Mouse (Mus musculus) hindbrain, embryonic 11.5 days (tissue): ENCODE data around the gene Tenm2. TPM values are rescaled to one million over a fixed set of nuclear protein-coding genes. Genes with fewer than 3 reads are reported as not detected.

Experiments used
- ATAC-seq: fragments of 200-750 bp; cut with Nextera tagmentation; 2 replicates; pipeline ENCODE4 v1.8.0; 2017; ENCODE audit warnings: mild to moderate bottlenecking, moderate TSS enrichment, moderate library complexity; ENCODE audit not compliant: low FRiP score
- DNase-seq: peaks from one replicate; pipeline ENCODE4 v3.0.0-alpha.2; 2015; ENCODE audit warnings: low spot score
- H3K27ac ChIP-seq: fragments of 300-500 bp; sonication (generic); 2 replicates; pipeline ENCODE4 v1.5.1; 2014; ENCODE audit warnings: mild to moderate bottlenecking, low read depth, low read length
- H3K27me3 ChIP-seq: fragments of 300-500 bp; sonication (generic); 2 replicates; pipeline ENCODE4 v1.6.1; 2014; ENCODE audit warnings: mild to moderate bottlenecking, low read length, moderate library complexity, mixed read lengths; ENCODE audit not compliant: control insufficient read depth, insufficient read depth
- H3K36me3 ChIP-seq: fragments of 300-500 bp; sonication (generic); 2 replicates; pipeline ENCODE4 v1.6.1; 2014; ENCODE audit warnings: mild to moderate bottlenecking, low read length, moderate library complexity, mixed read lengths; ENCODE audit not compliant: control insufficient read depth, insufficient read depth
- H3K4me1 ChIP-seq: fragments of 300-500 bp; sonication (generic); replicated peaks from 2 replicates; pipeline ENCODE4 v1.6.1; 2014; ENCODE audit warnings: low read length, mixed read lengths; ENCODE audit not compliant: control insufficient read depth, insufficient read depth
- H3K4me2 ChIP-seq: fragments of 300-500 bp; sonication (generic); replicated peaks from 2 replicates; pipeline ENCODE4 v1.6.1; 2014; ENCODE audit warnings: mild to moderate bottlenecking, low read depth, low read length
- H3K4me3 ChIP-seq: fragments of 300-500 bp; sonication (generic); 2 replicates; pipeline ENCODE4 v1.5.1; 2014; ENCODE audit warnings: low read depth, low read length
- H3K9ac ChIP-seq: fragments of 300-500 bp; sonication (generic); 2 replicates; pipeline ENCODE4 v1.6.1; 2014; ENCODE audit warnings: low read depth, low read length
- H3K9me3 ChIP-seq: fragments of 300-500 bp; sonication (generic); 2 replicates; pipeline ENCODE4 v1.6.1; 2016; ENCODE audit warnings: low read length; ENCODE audit not compliant: control insufficient read depth
- WGBS: fragments of 180-500 bp; shearing (Covaris S2); extraction: QIAGEN DNeasy Blood & Tissue Kit; methylation state at CpG from one replicate; pipeline ENCODE4 v1.1.7; 2014; 5-methylcytosine and 5-hydroxymethylcytosine counted together
- polyA plus RNA-seq: library from polyadenylated mRNA; unstranded; fragments of >200 nt; fragmentation: Nextera tagmentation; extraction: Ambion mirVana; gene quantifications from 2 replicates; pipeline ENCODE4 v1.2.1, GENCODE M21; 2014

Tenm2 gene
- polyA plus RNA-seq, 1 experiment from 2014 or later, result 9.0 TPM

DNA sequence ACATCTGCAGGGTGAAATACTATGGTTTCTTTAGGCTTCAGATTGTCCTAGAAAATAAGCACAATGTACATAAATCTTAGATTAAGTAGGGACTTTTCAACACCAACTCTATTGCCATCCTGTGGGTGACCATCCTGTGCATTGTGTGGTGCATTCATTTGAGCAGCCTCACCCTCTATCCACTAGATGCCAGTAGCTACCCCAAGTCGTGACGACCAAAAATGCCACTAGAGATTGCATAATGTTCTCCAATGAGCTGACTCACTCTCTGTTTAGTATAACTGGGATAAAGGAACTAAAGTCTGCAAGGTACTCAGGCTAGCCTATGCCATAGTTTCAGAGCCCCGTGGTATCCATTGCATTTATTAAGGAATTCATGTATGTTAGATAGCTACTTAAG, 543.1 kb downstream of the Tenm2 start:
- no peak overlapping the region for H3K4me3 ChIP-seq
- peaks cover 5% of the 10 kb centered on the region; the same call in 1 of the 2 replicates for H3K4me1 ChIP-seq
- no peaks in the 10 kb centered on the region for H3K27me3 ChIP-seq
- ATAC-seq, result no peak
- H3K27ac ChIP-seq, result no peak overlapping the region
- no peak overlapping the region for H3K4me2 ChIP-seq
- H3K36me3 ChIP-seq, result no peaks in the 10 kb centered on the region
- 85% methylated on average over 3 of the region's 3 CpGs for WGBS
- H3K9ac ChIP-seq, result no peak overlapping the region
- no peak for DNase-seq
- H3K9me3 ChIP-seq, result no peaks in the 10 kb centered on the region

DNA sequence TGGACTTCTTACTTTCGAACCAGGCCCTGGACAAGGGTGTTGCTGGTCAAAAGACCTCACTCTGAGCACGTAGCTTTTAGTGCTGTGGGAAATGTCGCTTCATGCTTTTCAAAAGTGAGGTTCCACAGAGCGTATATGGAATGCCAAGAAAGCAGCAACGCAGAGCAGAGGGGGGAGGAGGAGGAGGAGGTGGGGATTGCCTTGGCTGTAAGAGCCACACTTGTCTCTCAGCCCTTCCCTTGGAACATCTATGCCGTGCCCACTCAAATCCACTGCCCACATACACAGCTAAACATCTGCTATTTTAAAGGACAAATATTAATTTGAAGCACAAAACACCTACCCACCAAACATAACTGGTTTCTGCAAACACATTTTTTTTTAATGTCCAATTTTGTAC, 544.9 kb downstream of the Tenm2 start:
- DNase-seq (no peak), ATAC-seq (no peak)
- Histone ChIP-seq H3K36me3 (no peaks in the 10 kb centered on the region), H3K4me3 (no peak overlapping the region), H3K9ac (no peak overlapping the region), H3K4me1 (no peaks in the 10 kb centered on the region), H3K9me3 (no peaks in the 10 kb centered on the region), H3K4me2 (no peak overlapping the region), H3K27ac (no peak overlapping the region), H3K27me3 (no peaks in the 10 kb centered on the region)
- WGBS, result 73% methylated on average over 6 of the region's 6 CpGs

DNA sequence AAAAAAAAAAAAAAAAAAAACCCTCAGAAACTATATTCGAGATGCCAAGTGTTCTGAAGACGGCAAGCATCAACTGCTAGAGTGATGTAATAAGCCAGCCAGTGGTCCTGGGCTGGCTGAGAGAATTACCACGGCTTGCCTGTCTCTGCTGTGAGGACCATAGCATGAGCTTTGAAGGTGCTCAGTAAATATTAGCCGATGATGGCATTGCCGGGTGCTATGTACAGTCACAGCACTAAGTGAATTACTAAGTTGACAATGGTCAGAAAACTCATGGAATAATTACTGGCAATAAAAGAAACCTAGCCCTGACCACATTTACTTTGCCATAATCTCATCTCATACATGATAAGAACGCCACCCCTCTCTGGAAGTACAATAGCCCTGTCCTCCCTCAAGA, 549.5 kb downstream of the Tenm2 start:
- no peaks in the 10 kb centered on the region for H3K4me1 ChIP-seq
- H3K4me2 ChIP-seq, result no peak overlapping the region
- no peak for DNase-seq
- no peaks in the 10 kb centered on the region for H3K27me3 ChIP-seq
- H3K27ac ChIP-seq, result no peak overlapping the region
- H3K4me3 ChIP-seq, result no peak overlapping the region
- H3K36me3 ChIP-seq, result no peaks in the 10 kb centered on the region
- H3K9ac ChIP-seq, result no peak overlapping the region
- 81% methylated on average over 6 of the region's 6 CpGs for WGBS
- H3K9me3 ChIP-seq, result no peaks in the 10 kb centered on the region
- no peak for ATAC-seq

DNA sequence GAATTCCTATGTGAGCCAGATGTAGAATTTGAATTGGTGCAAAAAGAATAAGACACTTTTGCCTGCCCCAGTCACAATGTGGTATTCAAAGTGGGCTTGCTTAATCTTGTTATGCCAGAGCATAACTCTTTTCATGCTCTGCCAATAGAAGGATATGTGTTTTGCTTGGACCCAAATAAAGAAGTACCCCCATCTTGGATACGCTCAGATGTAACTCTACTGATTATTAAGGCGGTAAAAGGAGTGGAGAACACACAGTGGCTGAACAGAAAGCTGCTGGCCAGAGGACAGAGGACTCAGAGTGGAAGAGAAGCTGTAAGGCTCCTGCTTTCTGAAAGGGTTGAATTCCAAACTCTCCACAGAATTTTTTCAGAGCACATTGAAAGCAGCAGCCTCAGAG, 556.4 kb downstream of the Tenm2 start:
- Histone ChIP-seq H3K36me3 (no peaks in the 10 kb centered on the region), H3K27ac (no peak overlapping the region), H3K27me3 (no peaks in the 10 kb centered on the region), H3K4me2 (no peak overlapping the region), H3K9ac (no peak overlapping the region), H3K9me3 (no peaks in the 10 kb centered on the region), H3K4me1 (no peaks in the 10 kb centered on the region; the same call in 1 of the 2 replicates), H3K4me3 (no peak overlapping the region)
- ATAC-seq (no peak), DNase-seq (no peak)
- 87% methylated on average over 2 of the region's 2 CpGs for WGBS

DNA sequence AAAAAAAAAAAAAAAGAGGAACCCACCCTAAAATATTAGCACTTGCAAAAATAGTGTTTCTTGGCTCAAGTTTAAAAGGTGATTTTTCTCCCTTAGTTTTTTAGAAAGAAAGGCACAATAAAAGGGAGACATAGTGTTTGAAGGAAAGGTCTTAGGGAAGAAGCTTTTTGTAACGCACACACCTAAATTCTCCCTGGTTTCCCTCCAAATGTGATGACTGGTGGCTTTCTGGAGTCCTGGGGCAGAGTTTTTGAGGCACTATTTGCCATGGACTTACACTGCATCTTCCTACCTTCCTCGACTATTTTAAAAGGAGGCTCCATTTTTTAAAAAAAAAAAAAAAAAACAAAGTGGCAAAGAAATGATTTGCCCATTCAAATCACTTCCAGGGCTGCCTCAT, 557.2 kb downstream of the Tenm2 start:
- no peak overlapping the region; the same call in 1 of the 2 replicates for H3K9ac ChIP-seq
- no peaks in the 10 kb centered on the region; the same call in 1 of the 2 replicates for H3K4me1 ChIP-seq
- peak overlapping the region; percentile 51 for H3K4me2 ChIP-seq
- peak overlapping the region; percentile 95 for H3K27ac ChIP-seq
- WGBS, result 25% methylated on average over 2 of the region's 2 CpGs
- no peak for DNase-seq
- no peaks in the 10 kb centered on the region for H3K36me3 ChIP-seq
- peak overlapping the region; percentile 42; the same call in 1 of the 2 replicates for H3K4me3 ChIP-seq
- H3K9me3 ChIP-seq, result no peaks in the 10 kb centered on the region
- no peak for ATAC-seq
- H3K27me3 ChIP-seq, result no peaks in the 10 kb centered on the region

DNA sequence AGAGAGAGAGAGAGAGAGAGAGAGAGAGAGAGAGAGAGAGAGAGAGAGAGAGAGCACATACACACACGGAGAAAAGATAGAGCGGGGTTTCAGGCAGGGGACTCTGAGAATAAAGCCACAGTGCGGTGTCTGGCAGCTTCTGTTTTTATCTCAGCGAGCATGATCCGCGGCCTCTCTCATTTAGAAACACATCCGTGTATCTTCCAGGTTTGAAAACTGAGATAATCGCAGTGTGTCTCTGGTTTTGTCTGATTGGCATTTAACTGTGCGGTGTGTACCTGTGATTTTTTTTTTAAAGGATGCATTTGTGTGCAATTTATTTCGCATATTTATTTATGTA, 557.7 kb downstream of the Tenm2 start:
- Histone ChIP-seq H3K9me3 (no peaks in the 10 kb centered on the region), H3K27ac (peak overlapping the region; percentile 95), H3K4me1 (no peaks in the 10 kb centered on the region; the same call in 1 of the 2 replicates), H3K27me3 (no peaks in the 10 kb centered on the region), H3K9ac (peak overlapping the region; percentile 67), H3K4me2 (peak overlapping the region; percentile 51), H3K4me3 (peak overlapping the region; percentile 42), H3K36me3 (no peaks in the 10 kb centered on the region)
- WGBS, result 10% methylated on average over 10 of the region's 10 CpGs
- ATAC-seq (peak; percentile 59; the same call in 1 of the 2 replicates), DNase-seq (peak; percentile 62)

DNA sequence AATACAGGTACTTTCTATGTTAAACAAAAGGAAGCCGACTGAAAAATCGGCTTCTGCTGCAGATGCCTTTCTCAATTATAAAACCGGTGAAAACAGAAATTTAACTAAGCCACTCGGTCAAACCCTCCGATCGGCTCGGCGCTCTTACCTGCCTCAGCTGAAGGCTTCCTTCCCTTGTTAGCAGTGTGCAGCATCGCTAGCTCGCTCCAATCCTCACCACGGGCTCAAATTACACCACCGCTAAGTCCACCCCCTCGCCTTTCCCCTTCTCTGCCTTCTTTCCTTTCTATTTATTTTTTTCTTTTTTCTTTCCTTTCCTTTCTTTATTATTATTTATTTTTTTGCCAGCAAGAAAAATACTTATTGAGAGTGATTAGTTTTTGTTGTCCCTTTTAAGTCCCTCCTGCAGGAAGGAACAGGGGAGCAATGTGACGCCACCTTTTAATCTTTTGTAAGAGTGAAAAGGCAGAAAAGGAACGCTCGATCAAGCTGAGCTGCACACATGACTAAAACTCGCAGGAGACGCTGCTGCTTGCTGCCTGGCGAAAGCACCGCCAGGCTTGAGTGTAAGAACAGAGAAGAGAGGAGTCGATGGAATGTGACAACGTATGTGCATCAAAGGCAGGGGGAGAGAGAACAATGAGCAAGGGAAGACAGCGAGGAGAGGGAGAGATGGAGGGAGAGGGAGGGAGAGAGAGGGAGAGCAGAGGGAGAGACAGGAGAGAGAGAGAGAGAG, 558.3 kb downstream of the Tenm2 start:
- no peaks in the 10 kb centered on the region for H3K36me3 ChIP-seq
- peak overlapping the region; percentile 67 for H3K9ac ChIP-seq
- H3K27ac ChIP-seq, result peak overlapping the region; percentile 95
- DNase-seq, result peak; percentile 77
- peak overlapping the region; percentile 42 for H3K4me3 ChIP-seq
- H3K9me3 ChIP-seq, result no peaks in the 10 kb centered on the region
- ATAC-seq, result peak; percentile 92
- under 1% methylated on average over 23 of the region's 23 CpGs for WGBS
- H3K4me2 ChIP-seq, result peak overlapping the region; percentile 51
- no peaks in the 10 kb centered on the region; the same call in 1 of the 2 replicates for H3K4me1 ChIP-seq
- H3K27me3 ChIP-seq, result no peaks in the 10 kb centered on the region

DNA sequence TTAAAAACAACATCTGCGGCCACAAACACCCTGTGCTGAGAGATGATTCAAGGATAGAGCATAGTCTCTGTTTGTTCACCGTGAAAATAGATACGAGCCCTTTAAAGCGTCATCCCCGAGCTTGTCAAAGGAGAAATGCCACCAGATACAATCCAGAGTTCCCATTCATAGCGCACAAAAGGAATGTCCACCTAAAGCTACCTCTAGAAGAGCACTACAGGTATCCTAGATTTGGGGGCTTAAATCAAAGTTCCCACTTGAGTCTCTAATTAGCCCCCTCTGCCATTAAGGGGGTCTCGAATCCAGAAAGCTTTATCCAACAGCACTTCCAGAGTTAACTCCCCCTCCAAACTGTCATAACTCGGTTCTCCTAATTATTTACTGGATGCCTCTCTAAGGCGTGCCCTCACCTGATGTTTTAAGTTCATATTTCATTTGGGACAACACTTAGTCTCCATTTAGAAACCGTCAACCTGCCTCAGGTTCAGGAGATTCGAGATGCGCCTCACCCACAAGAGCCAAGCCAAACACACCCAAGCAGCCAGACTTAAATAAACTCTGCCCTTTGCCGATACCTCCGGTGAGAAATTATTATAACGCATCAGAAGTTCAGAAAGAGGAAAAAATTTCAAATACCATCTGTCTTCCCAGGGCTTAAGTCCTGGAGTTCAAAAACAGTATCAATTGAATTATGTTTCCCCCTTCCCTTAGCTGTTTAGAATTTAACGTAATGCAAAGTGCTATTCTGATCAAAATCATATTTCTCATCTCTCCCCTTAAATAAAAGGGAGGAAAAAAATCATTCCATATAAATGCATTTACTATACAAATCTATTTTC, 559.1 kb downstream of the Tenm2 start:
- H3K9ac ChIP-seq, result peak overlapping the region; percentile 67
- peak overlapping the region; percentile 42 for H3K4me3 ChIP-seq
- 35% methylated on average over 16 of the region's 16 CpGs for WGBS
- H3K27ac ChIP-seq, result no peak overlapping the region
- DNase-seq (peak; percentile 28), ATAC-seq (no peak)
- no peaks in the 10 kb centered on the region for H3K9me3 ChIP-seq
- H3K4me2 ChIP-seq, result peak overlapping the region; percentile 51
- H3K27me3 ChIP-seq, result no peaks in the 10 kb centered on the region
- no peaks in the 10 kb centered on the region; the same call in 1 of the 2 replicates for H3K4me1 ChIP-seq
- no peaks in the 10 kb centered on the region for H3K36me3 ChIP-seq
